Mouse (Mus musculus) lung, embryonic 16.5 days (tissue): ENCODE results near the gene Gmcl1. TPM values are rescaled to one million over a fixed set of nuclear protein-coding genes. Genes with fewer than 3 reads are reported as not detected.

Experiments used
- ATAC-seq: fragments of 200-750 bp; cut with Nextera tagmentation; 2 replicates; pipeline ENCODE4 v1.8.0; 2017; ENCODE audit warnings: low read depth, mild to moderate bottlenecking, moderate library complexity
- H3K27ac ChIP-seq: fragments of 300-500 bp; sonication (generic); 2 replicates; pipeline ENCODE4 v1.5.1; 2014; ENCODE audit warnings: mild to moderate bottlenecking, control low read depth, low read length
- H3K27me3 ChIP-seq: fragments of 300-500 bp; sonication (generic); 2 replicates; pipeline ENCODE4 v1.6.1; 2014; ENCODE audit warnings: low read depth, low read length, mixed read lengths; ENCODE audit not compliant: control insufficient read depth, insufficient read depth
- H3K36me3 ChIP-seq: fragments of 300-500 bp; sonication (generic); 2 replicates; pipeline ENCODE4 v1.6.1; 2014; ENCODE audit warnings: low read length; ENCODE audit not compliant: control insufficient read depth, insufficient read depth
- H3K4me1 ChIP-seq: fragments of 300-500 bp; sonication (generic); replicated peaks from 2 replicates; pipeline ENCODE4 v1.6.1; 2014; ENCODE audit warnings: low read length, mixed read lengths; ENCODE audit not compliant: control insufficient read depth, insufficient read depth
- H3K4me2 ChIP-seq: fragments of 300-500 bp; sonication (generic); 2 replicates; pipeline ENCODE4 v1.6.1; 2014; ENCODE audit warnings: low read depth, low read length, control low read depth
- H3K4me3 ChIP-seq: fragments of 300-500 bp; sonication (generic); 2 replicates; pipeline ENCODE4 v1.5.1; 2014; ENCODE audit warnings: mild to moderate bottlenecking, low read length, control low read depth
- H3K9ac ChIP-seq: fragments of 300-500 bp; sonication (generic); 2 replicates; pipeline ENCODE4 v1.6.1; 2014; ENCODE audit warnings: low read length, control low read depth
- H3K9me3 ChIP-seq: fragments of 300-500 bp; sonication (generic); 2 replicates; pipeline ENCODE4 v1.6.1; 2016; ENCODE audit warnings: low read length; ENCODE audit not compliant: control insufficient read depth
- WGBS: fragments of 180-500 bp; shearing (Covaris S2); extraction: QIAGEN DNeasy Blood & Tissue Kit; methylation state at CpG from one replicate; pipeline ENCODE4 v1.1.7; 2014; 5-methylcytosine and 5-hydroxymethylcytosine counted together
- polyA plus RNA-seq: library from polyadenylated mRNA; unstranded; fragments of >200 nt; fragmentation: Nextera tagmentation; extraction: Ambion mirVana; gene quantifications from 2 replicates; pipeline ENCODE4 v1.2.1, GENCODE M21; 2015

Gene Gmcl1
- polyA plus RNA-seq, 1 experiment from 2014 or later = 22.9 TPM

- WGBS = 84% methylated on average over 9 of the region's 9 CpGs
- no peaks in the 10 kb centered on the region for H3K4me1 ChIP-seq
- no peaks in the 10 kb centered on the region for H3K27me3 ChIP-seq
- H3K36me3 ChIP-seq = peaks cover 27% of the 10 kb centered on the region
- no peak overlapping the region for H3K4me2 ChIP-seq
- no peak for ATAC-seq
- no peak overlapping the region for H3K4me3 ChIP-seq
- H3K9me3 ChIP-seq = no peaks in the 10 kb centered on the region
- H3K27ac ChIP-seq = no peak overlapping the region
- no peak overlapping the region for H3K9ac ChIP-seq
Observed at GRCm38 (mm10) chr6:86654270-86654916, 78.8 kb downstream of the Gmcl1 start.

- Histone ChIP-seq H3K27me3 (no peaks in the 10 kb centered on the region), H3K27ac (no peak overlapping the region), H3K4me3 (no peak overlapping the region), H3K9ac (no peak overlapping the region), H3K4me1 (no peaks in the 10 kb centered on the region), H3K9me3 (no peaks in the 10 kb centered on the region), H3K36me3 (peaks cover 27% of the 10 kb centered on the region), H3K4me2 (no peak overlapping the region)
- peak; percentile 66; the same call in 1 of the 2 replicates for ATAC-seq
- WGBS = 60% methylated on average over 6 of the region's 6 CpGs
Observed at GRCm38 (mm10) chr6:86653026-86653425, 80.2 kb downstream of the Gmcl1 start.

- no peaks in the 10 kb centered on the region for H3K27me3 ChIP-seq
- no peak overlapping the region for H3K4me2 ChIP-seq
- no peak overlapping the region for H3K4me3 ChIP-seq
- no peaks in the 10 kb centered on the region for H3K4me1 ChIP-seq
- H3K9me3 ChIP-seq = no peaks in the 10 kb centered on the region
- H3K36me3 ChIP-seq = peaks cover 13% of the 10 kb centered on the region
- H3K27ac ChIP-seq = no peak overlapping the region
- H3K9ac ChIP-seq = no peak overlapping the region
- no peak for ATAC-seq
- 59% methylated on average over 7 of the region's 7 CpGs for WGBS
Observed at GRCm38 (mm10) chr6:86646143-86646542, 87.0 kb downstream of the Gmcl1 start.

GRCm38 (mm10) chr6:86645551-86645950 is 87.6 kb downstream of the Gmcl1 start:
- WGBS = 63% methylated on average over 4 of the region's 4 CpGs
- no peaks in the 10 kb centered on the region for H3K9me3 ChIP-seq
- H3K4me2 ChIP-seq = no peak overlapping the region
- H3K36me3 ChIP-seq = peaks cover 8% of the 10 kb centered on the region
- H3K27ac ChIP-seq = no peak overlapping the region
- no peak; the same call in 1 of the 2 replicates for ATAC-seq
- H3K9ac ChIP-seq = no peak overlapping the region
- H3K4me3 ChIP-seq = no peak overlapping the region
- no peaks in the 10 kb centered on the region for H3K4me1 ChIP-seq
- H3K27me3 ChIP-seq = no peaks in the 10 kb centered on the region

- Histone ChIP-seq H3K36me3 (peaks cover 2% of the 10 kb centered on the region; the same call in 1 of the 2 replicates), H3K4me2 (no peak overlapping the region), H3K9me3 (no peaks in the 10 kb centered on the region), H3K4me3 (no peak overlapping the region), H3K9ac (no peak overlapping the region), H3K27ac (no peak overlapping the region), H3K27me3 (no peaks in the 10 kb centered on the region), H3K4me1 (no peaks in the 10 kb centered on the region)
- 77% methylated on average over 3 of the region's 3 CpGs for WGBS
- ATAC-seq = no peak
Observed at GRCm38 (mm10) chr6:86644775-86645400, 88.3 kb downstream of the Gmcl1 start.

Other genes with a start within 250 kb of the Gmcl1 start
- 168 and 192 TPM in 2 replicates for gene Pcbp1, start 207.1 kb downstream of the Gmcl1 start, polyA plus RNA-seq
- gene Asprv1, start 105.2 kb downstream of the Gmcl1 start, polyA plus RNA-seq = 1.0 and 5.3 TPM in 2 replicates
- gene Mxd1, start 64.2 kb downstream of the Gmcl1 start, polyA plus RNA-seq = 15.2 and 15.5 TPM in 2 replicates
- 102 and 107 TPM in 2 replicates for gene Snrnp27, start 48.9 kb downstream of the Gmcl1 start, polyA plus RNA-seq
- 149 and 154 TPM in 2 replicates for gene Anxa4, start 60.2 kb upstream of the Gmcl1 start, polyA plus RNA-seq
- gene Aak1, start 116.1 kb upstream of the Gmcl1 start, polyA plus RNA-seq = 11.6 and 12.4 TPM in 2 replicates